Mouse (Mus musculus): Measurements from ENCODE around the gene Rnf135. TPM values are rescaled to one million over a fixed set of nuclear protein-coding genes. Genes with fewer than 3 reads are reported as not detected.

The Rnf135 gene
- 8.9 TPM for polyA plus RNA-seq (2014; fragmentation: Illumina TruSeq; extraction: RNeasy Lipid Tissue Mini Kit (QIAGEN cat#74804); ENCODE audit: insufficient read depth, low read depth, low replicate concordance)

GRCm38 (mm10) chr11:80183705-80184255, at the start of gene Rnf135:
Gene Rnf135 (plus strand): TSS chr11:80183851.

GRCm38 (mm10) chr11:80141825-80142521, 41.7 kb upstream of the Rnf135 start, which contains the start of gene Tefm:
Gene Tefm (minus strand): TSS chr11:80142175.

GRCm38 (mm10) chr11:80153857-80154495, 29.7 kb upstream of the Rnf135 start, which contains the start of gene Adap2:
Gene Adap2 (plus strand): TSS chr11:80154105.

GRCm38 (mm10) chr11:80208860-80209800, 25.5 kb downstream of the Rnf135 start, which contains the start of gene Rhot1:
Gene Rhot1 (plus strand): TSS chr11:80209019.

Other genes starting within 250 kb of the Rnf135 start
- 15.4 TPM for gene Utp6, start 221.5 kb upstream of the Rnf135 start, polyA plus RNA-seq (2014; fragmentation: Illumina TruSeq; extraction: RNeasy Lipid Tissue Mini Kit (QIAGEN cat#74804); ENCODE audit: insufficient read depth, low read depth, low replicate concordance)
- 15.1 TPM for gene Suz12, start 190.7 kb upstream of the Rnf135 start, polyA plus RNA-seq (2014; fragmentation: Illumina TruSeq; extraction: RNeasy Lipid Tissue Mini Kit (QIAGEN cat#74804); ENCODE audit: insufficient read depth, low read depth, low replicate concordance)
- gene Crlf3, start 102.9 kb upstream of the Rnf135 start, polyA plus RNA-seq (2014; fragmentation: Illumina TruSeq; extraction: RNeasy Lipid Tissue Mini Kit (QIAGEN cat#74804); ENCODE audit: insufficient read depth, low read depth, low replicate concordance), result 28.7 TPM
- gene Atad5, start 94.5 kb upstream of the Rnf135 start, polyA plus RNA-seq (2014; fragmentation: Illumina TruSeq; extraction: RNeasy Lipid Tissue Mini Kit (QIAGEN cat#74804); ENCODE audit: insufficient read depth, low read depth, low replicate concordance), result 0.53 TPM
- 10.1 TPM for gene Tefm, start 41.7 kb upstream of the Rnf135 start, polyA plus RNA-seq (2014; fragmentation: Illumina TruSeq; extraction: RNeasy Lipid Tissue Mini Kit (QIAGEN cat#74804); ENCODE audit: insufficient read depth, low read depth, low replicate concordance)
- gene Adap2, start 29.7 kb upstream of the Rnf135 start, polyA plus RNA-seq (2014; fragmentation: Illumina TruSeq; extraction: RNeasy Lipid Tissue Mini Kit (QIAGEN cat#74804); ENCODE audit: insufficient read depth, low read depth, low replicate concordance), result 3.1 TPM
- 24.8 TPM for gene Rhot1, start 25.2 kb downstream of the Rnf135 start, polyA plus RNA-seq (2014; fragmentation: Illumina TruSeq; extraction: RNeasy Lipid Tissue Mini Kit (QIAGEN cat#74804); ENCODE audit: insufficient read depth, low read depth, low replicate concordance)
- gene Rhbdl3, start 117.1 kb downstream of the Rnf135 start, polyA plus RNA-seq (2014; fragmentation: Illumina TruSeq; extraction: RNeasy Lipid Tissue Mini Kit (QIAGEN cat#74804); ENCODE audit: insufficient read depth, low read depth, low replicate concordance), result 1.9 TPM
- 4.3 TPM for gene 5730455P16Rik, start 194.2 kb downstream of the Rnf135 start, polyA plus RNA-seq (2014; fragmentation: Illumina TruSeq; extraction: RNeasy Lipid Tissue Mini Kit (QIAGEN cat#74804); ENCODE audit: insufficient read depth, low read depth, low replicate concordance)
- 68.4 TPM for gene Zfp207, start 199.4 kb downstream of the Rnf135 start, polyA plus RNA-seq (2014; fragmentation: Illumina TruSeq; extraction: RNeasy Lipid Tissue Mini Kit (QIAGEN cat#74804); ENCODE audit: insufficient read depth, low read depth, low replicate concordance)
- 35.0 TPM for gene Psmd11, start 244.8 kb downstream of the Rnf135 start, polyA plus RNA-seq (2014; fragmentation: Illumina TruSeq; extraction: RNeasy Lipid Tissue Mini Kit (QIAGEN cat#74804); ENCODE audit: insufficient read depth, low read depth, low replicate concordance)